Mouse (Mus musculus): ENCODE results near the gene Nsun6.

Nsun6 gene

DNA sequence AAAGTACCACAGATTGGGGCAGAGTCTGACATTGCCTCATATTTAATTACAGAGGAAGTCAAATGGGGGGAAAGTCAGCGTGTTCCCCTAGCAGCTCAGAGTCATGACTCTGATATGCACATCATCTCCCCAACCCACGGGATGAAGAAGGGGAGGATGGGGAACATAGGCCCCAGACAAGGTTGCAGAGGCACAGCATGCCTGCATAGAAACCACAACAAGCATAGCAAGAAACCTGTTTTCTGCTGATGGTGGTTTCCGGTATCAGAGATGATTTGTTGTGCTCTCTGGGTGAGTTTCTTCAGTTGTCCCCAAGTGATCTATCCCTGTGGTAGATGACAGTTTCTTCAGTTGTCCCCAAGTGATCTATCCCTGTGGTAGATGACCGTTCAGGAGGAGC lies 62.3 kb downstream of the Nsun6 start:
- no peak for DNase-seq (ENCODE audit: low spot score)

DNA sequence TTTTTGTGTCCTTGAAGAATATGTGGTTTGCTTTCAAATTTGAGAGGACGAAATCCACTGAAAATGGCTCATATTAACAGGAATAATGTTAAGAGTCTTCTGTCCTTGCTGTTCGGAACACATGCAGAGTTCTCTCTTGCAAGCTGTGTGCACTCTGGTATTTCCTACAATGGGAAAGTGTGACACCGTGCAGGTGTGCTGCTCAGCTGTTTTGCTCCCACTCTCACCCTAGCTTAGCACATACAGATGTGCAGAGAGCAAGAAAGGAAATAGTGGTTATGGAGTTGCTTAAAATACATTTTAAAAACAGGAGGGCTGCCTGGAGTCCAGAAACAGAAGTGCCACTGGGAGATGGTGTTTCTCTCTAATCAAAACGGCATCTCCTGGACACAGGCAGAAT lies 65.5 kb downstream of the Nsun6 start:
- DNase-seq (ENCODE audit: low spot score), result no peak

DNA sequence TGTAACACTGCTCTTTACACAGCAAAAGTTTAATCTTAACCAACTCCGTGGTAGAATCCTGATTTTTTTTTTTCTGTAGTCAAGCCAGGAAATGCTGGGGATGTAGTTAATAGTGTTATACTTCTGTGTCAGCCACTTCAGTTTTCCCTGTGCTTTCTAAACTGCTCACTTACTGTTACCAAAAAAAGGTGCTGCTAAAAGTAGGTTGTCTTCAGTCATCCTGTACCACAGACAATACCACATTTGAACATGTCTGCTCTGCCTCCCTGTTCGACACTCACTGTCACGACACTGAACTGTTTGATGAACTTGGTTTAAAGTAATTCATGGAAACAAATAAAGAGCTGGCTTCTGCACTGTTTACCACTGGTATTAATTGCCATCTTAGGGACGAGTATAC lies 66.4 kb downstream of the Nsun6 start:
- no peak for DNase-seq (ENCODE audit: low spot score)

DNA sequence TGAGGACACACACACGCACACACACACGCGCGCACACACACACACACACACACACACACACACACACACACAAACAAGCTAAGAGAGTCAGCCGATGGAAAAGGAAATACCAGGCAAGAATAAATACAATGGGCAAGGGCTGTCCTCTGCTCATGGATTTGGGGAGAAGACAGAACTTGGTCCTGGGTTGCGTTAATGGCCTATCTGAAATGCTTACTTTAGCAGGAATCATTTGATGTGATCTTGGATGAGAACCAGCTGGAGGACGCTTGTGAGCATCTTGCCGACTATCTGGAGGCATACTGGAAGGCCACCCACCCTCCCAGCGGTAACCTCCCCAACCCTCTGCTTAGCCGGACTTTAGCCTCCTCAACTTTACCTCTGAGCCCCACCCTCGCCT lies 70.8 kb downstream of the Nsun6 start:
- no peak for DNase-seq (ENCODE audit: low spot score)

DNA sequence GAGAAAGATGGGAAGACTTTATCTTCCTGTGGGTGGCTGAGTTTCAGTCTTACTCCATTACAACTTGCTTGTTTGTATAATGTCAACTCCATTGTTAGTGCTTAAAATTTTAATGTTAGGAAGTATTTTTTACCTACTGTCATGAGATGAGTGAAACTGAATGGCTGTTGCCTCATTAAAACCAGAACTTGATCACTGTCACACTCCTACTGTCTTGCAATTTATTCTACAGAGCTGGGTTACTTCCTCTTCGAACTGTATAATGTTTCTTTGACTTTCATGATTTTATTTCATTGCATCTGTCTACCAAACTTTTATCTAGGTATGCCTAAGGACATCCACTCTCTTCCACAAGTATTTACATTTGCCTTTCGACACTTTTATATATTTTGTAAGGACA lies 93.4 kb downstream of the Nsun6 start:
- no peak for DNase-seq (ENCODE audit: low spot score)

GRCm38 (mm10) chr2:14960963-14961488 lies 93.8 kb downstream of the Nsun6 start:
- DNase-seq (ENCODE audit: low spot score), result no peak

- DNase-seq (ENCODE audit: low spot score), result no peak
Measured at GRCm38 (mm10) chr2:14953090-14953489, 101.8 kb downstream of the Nsun6 start.

Measured in lung, postnatal 25 days (tissue).